Mouse (Mus musculus) intestine, embryonic 15.5 days (tissue): Measurements from ENCODE around the gene Plekhj1. TPM values are rescaled to one million over a fixed set of nuclear protein-coding genes. Genes with fewer than 3 reads are reported as not detected.
A peak's percentile ranks its signal among the peaks of the same experiment; 100 is the strongest.

Source experiments
- ATAC-seq: fragments of 200-750 bp; cut with Nextera tagmentation; 2 replicates; pipeline ENCODE4 v1.8.0; 2017; ENCODE audit warnings: moderate TSS enrichment, moderate library complexity
- H3K27ac ChIP-seq: fragments of 300-500 bp; sonication (generic); 2 replicates; pipeline ENCODE4 v1.5.1; 2015; ENCODE audit warnings: mild to moderate bottlenecking, inconsistent platforms
- H3K27me3 ChIP-seq: fragments of 300-500 bp; sonication (generic); replicated peaks from 2 replicates; pipeline ENCODE4 v1.6.1; 2015; ENCODE audit warnings: inconsistent platforms
- H3K36me3 ChIP-seq: fragments of 300-500 bp; sonication (generic); 2 replicates; pipeline ENCODE4 v1.6.1; 2015; ENCODE audit warnings: inconsistent platforms
- H3K4me1 ChIP-seq: fragments of 300-500 bp; sonication (generic); replicated peaks from 2 replicates; pipeline ENCODE4 v1.6.1; 2015; ENCODE audit warnings: inconsistent platforms
- H3K4me2 ChIP-seq: fragments of 300-500 bp; sonication (generic); replicated peaks from 2 replicates; pipeline ENCODE4 v1.6.1; 2015; ENCODE audit warnings: mild to moderate bottlenecking, inconsistent platforms
- H3K4me3 ChIP-seq: fragments of 300-500 bp; sonication (generic); replicated peaks from 2 replicates; pipeline ENCODE4 v1.5.1; 2015; ENCODE audit warnings: inconsistent platforms
- H3K9ac ChIP-seq: fragments of 300-500 bp; sonication (generic); 2 replicates; pipeline ENCODE4 v1.6.1; 2015; ENCODE audit warnings: inconsistent platforms
- H3K9me3 ChIP-seq: fragments of 300-500 bp; sonication (generic); 2 replicates; pipeline ENCODE4 v1.6.1; 2016; ENCODE audit warnings: inconsistent platforms
- WGBS: fragments of 180-500 bp; shearing (Covaris S2); methylation state at CpG from one replicate; pipeline ENCODE4 v1.1.7; 2015; 5-methylcytosine and 5-hydroxymethylcytosine counted together
- polyA plus RNA-seq: library from polyadenylated mRNA; unstranded; fragments of >200 nt; fragmentation: Nextera tagmentation; extraction: Ambion mirVana; gene quantifications from 2 replicates; pipeline ENCODE4 v1.2.1, GENCODE M21; 2015

The Plekhj1 gene
- polyA plus RNA-seq, 1 experiment from 2014 or later, result 132 TPM

DNA sequence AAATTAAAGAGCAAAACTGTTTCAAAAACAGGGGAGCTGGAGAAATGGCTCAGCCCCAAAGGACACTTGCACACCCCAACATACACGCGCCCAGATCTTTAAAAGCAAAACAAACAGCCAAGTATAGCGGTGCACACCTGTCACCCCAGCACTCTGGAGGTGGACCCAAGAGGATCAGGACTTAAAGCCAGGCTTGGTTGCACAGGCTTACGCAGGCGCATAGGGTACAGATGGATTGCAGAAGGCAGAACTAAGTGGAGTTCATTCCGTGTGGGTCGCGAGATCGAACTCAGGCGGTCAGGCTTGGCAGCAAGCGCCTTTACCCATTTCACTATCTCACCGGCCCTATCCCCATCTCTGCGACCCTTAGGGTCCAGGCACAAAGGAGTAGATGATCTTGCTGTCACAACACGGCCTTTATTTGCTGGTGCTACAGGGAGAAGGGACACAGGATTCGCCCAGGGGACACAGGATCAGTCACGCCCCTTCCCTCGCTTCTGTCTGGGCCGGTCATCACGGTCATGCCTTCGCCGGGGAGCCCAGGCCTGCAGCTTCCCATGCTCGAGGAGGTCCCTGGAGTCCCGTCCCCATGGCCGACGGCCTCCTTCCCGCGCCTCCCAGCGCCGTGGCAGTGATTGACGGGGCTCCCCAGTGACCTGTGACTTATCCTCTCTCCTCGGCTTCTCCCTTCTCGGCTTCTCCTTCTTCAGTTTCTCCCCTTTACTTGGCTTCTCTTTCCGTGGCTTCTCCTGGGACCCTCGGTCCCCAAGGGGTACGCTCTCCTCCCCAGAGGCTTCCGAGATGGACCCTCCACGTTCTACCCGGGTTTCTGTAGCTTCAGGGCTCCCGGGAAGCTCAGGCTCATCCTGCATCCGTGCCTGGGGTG lies 9.9 kb upstream of the Plekhj1 start:
- peaks cover 19% of the 10 kb centered on the region; the same call in 1 of the 2 replicates for H3K27me3 ChIP-seq
- peak overlapping the region; percentile 27; the same call in 1 of the 2 replicates for H3K9ac ChIP-seq
- peak overlapping the region; percentile 91 for H3K4me2 ChIP-seq
- H3K4me1 ChIP-seq, result peaks cover 42% of the 10 kb centered on the region
- WGBS, result 25% methylated on average over 40 of the region's 40 CpGs
- H3K4me3 ChIP-seq, result peak overlapping the region; percentile 16
- H3K36me3 ChIP-seq, result peaks cover 18% of the 10 kb centered on the region
- H3K9me3 ChIP-seq, result no peaks in the 10 kb centered on the region
- ATAC-seq, result no peak
- H3K27ac ChIP-seq, result no peak overlapping the region

DNA sequence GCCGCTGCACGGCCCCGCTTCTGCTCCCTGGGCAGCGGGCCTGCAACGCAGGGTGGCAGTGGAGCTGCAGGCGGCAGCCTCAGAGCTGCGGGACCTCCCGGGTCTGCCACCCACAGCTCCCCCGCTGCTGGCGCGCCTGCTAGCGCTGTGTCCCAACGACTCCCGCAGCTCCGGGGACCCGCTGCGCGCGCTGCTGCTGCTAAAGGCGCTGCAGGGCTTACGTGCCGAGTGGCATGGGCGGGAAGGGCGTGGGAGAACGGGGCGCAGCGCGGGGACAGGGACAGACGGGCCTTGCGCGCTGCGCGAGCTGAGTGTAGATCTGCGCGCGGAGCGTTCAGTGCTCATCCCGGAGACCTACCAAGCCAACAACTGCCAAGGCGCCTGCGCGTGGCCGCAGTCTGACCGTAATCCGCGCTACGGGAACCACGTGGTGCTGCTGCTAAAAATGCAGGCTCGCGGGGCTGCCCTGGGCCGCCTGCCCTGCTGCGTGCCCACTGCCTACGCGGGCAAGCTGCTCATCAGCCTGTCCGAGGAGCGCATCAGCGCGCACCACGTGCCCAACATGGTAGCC lies 8.7 kb upstream of the Plekhj1 start:
- peak overlapping the region; percentile 43 for H3K4me3 ChIP-seq
- H3K9ac ChIP-seq, result peak overlapping the region; percentile 61
- H3K27ac ChIP-seq, result peak overlapping the region; percentile 82
- H3K4me1 ChIP-seq, result peaks cover 42% of the 10 kb centered on the region
- peak; percentile 67 for ATAC-seq
- H3K9me3 ChIP-seq, result no peaks in the 10 kb centered on the region
- peaks cover 17% of the 10 kb centered on the region; the same call in 1 of the 2 replicates for H3K27me3 ChIP-seq
- WGBS, result 1% methylated on average over 58 of the region's 58 CpGs
- H3K4me2 ChIP-seq, result peak overlapping the region; percentile 91
- peaks cover 30% of the 10 kb centered on the region for H3K36me3 ChIP-seq

GRCm38 (mm10) chr10:80806341-80807056 lies 8.1 kb upstream of the Plekhj1 start:
- WGBS, result 51% methylated on average over 34 of the region's 34 CpGs
- H3K27me3 ChIP-seq, result peaks cover 17% of the 10 kb centered on the region; the same call in 1 of the 2 replicates
- H3K9ac ChIP-seq, result peak overlapping the region; percentile 61

DNA sequence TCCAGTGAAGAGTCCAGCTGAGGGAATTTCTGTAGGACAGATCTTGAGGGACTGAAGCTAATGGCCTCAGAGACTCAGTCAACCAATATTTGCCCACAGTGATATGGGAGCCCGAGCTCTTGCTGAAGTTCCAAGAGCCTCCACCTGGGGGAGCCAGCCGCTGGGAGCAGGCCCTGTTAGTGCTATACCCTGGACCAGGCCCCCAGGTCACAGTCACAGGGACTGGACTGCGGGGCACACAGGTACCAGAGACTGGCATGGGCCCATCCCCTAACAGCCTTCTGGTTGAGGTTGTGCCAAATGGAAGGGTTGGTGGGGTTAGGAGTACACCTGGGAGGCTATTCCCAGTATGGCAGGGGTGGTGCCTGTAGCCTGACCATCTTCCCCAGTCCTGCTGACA lies 7.5 kb upstream of the Plekhj1 start:
- WGBS, result 23% methylated on average over 3 of the region's 3 CpGs

More at GRCm38 (mm10) chr10:80806341-80807056, 8.1 kb upstream of the Plekhj1 start:
- H3K9me3 ChIP-seq, result no peaks in the 10 kb centered on the region
- H3K4me2 ChIP-seq, result peak overlapping the region; percentile 91
- peaks cover 42% of the 10 kb centered on the region for H3K4me1 ChIP-seq
- H3K4me3 ChIP-seq, result peak overlapping the region; percentile 43
- peak overlapping the region; percentile 82 for H3K27ac ChIP-seq
- ATAC-seq, result no peak
- H3K36me3 ChIP-seq, result peaks cover 37% of the 10 kb centered on the region

DNA sequence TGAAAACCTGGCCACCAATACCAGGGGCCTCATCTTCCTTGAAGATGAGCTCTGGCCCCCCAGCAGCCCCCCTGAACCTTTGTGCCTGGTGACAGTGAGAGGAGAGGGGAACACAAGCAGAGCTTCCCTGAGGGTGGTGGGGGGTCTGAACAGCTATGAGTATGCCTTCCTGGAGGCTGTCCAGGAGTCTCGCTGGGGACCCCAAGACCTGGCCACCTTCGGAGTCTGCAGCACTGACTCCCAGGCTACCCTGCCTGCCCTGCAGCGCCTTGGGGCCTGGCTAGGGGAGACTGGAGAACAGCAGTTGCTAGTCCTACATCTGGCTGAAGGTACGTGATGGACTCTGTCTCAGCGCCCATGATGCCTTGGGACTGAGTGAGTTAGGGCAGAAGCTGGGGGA lies 6.9 kb upstream of the Plekhj1 start:
- 74% methylated on average over 5 of the region's 5 CpGs for WGBS
- Histone ChIP-seq H3K9me3 (no peaks in the 10 kb centered on the region), H3K9ac (no peak overlapping the region)

More for the DNA sequence above, 7.5 kb upstream of the Plekhj1 start:
- Histone ChIP-seq H3K27me3 (peaks cover 17% of the 10 kb centered on the region; the same call in 1 of the 2 replicates), H3K9ac (0 out of 2 replicates have a peak overlapping the region, but pooled peaks have one; percentile 61), H3K27ac (no peak overlapping the region), H3K4me3 (no peak overlapping the region), H3K4me2 (no peak overlapping the region), H3K36me3 (peaks cover 42% of the 10 kb centered on the region), H3K9me3 (no peaks in the 10 kb centered on the region), H3K4me1 (peaks cover 42% of the 10 kb centered on the region)
- ATAC-seq, result peak; percentile 62

DNA sequence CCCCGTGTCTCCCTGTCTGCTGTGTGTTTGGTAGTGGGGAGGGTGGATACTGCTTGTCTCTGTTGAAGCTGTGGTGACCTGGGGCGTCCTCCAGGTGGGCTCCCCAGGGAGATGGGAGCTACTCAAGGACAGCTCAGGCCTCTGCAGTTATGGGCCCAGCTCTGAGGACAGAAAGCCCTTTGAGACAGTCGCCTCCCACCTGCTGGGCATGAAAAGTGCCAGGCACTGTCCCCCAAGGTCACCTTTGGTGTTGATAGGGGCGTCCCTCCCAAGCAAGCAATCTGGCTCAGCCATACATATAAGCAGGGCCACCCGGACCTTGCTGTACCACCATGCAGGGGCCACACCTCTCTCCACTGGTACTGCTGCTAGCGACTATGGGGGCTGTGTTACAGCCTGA lies 6.5 kb upstream of the Plekhj1 start, which contains the start of gene Amh:
Gene Amh, plus strand, starts transcription at position 328 of the 400 bp plus-strand sequence.
- WGBS, result 64% methylated on average over 6 of the region's 6 CpGs
- no peak within 1 kb of the TSS for H3K27ac ChIP-seq
- peaks cover 15% of the 10 kb centered on the region; the same call in 1 of the 2 replicates for H3K27me3 ChIP-seq
- H3K4me1 ChIP-seq, result peaks cover 43% of the 10 kb centered on the region
- H3K4me3 ChIP-seq, result no peak within 1 kb of the TSS
- H3K36me3 ChIP-seq, result peaks cover 46% of the 10 kb centered on the region
- no peak within 1 kb of the TSS for H3K4me2 ChIP-seq
- ATAC-seq, result no peak
- H3K9me3 ChIP-seq, result no peaks in the 10 kb centered on the region
- 0 out of 2 replicates have a peak within 1 kb of the TSS, but pooled peaks have one; percentile 61 for H3K9ac ChIP-seq

More for the DNA sequence above, 6.9 kb upstream of the Plekhj1 start:
- H3K4me3 ChIP-seq, result no peak overlapping the region
- H3K27me3 ChIP-seq, result peaks cover 15% of the 10 kb centered on the region; the same call in 1 of the 2 replicates
- H3K4me1 ChIP-seq, result peaks cover 42% of the 10 kb centered on the region
- ATAC-seq, result no peak
- H3K36me3 ChIP-seq, result peaks cover 43% of the 10 kb centered on the region
- H3K27ac ChIP-seq, result no peak overlapping the region
- no peak overlapping the region for H3K4me2 ChIP-seq

DNA sequence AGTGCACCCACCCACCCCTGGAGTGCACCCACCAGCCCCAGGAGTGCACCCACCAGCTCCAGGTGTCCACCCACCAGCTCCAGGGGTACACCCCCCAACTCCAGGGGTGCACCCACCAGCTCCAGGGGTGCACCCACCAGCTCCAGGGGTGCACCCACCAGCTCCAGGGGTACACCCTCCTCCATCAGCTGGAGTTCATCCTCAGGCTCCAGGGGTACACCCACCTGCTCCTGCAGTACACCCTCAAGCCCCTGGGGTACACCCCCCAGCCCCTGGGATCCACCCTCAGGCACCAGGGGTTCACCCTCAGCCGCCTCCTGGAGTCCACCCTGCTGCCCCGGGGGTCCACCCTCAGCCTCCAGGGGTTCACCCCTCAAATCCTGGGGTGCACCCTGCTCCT lies 5.9 kb upstream of the Plekhj1 start:
- H3K4me3 ChIP-seq, result no peak overlapping the region
- H3K36me3 ChIP-seq, result peaks cover 46% of the 10 kb centered on the region
- WGBS, result 100% methylated on average over 2 of the region's 2 CpGs
- peaks cover 46% of the 10 kb centered on the region for H3K4me1 ChIP-seq
- no peaks in the 10 kb centered on the region for H3K9me3 ChIP-seq
- H3K27me3 ChIP-seq, result peaks cover 14% of the 10 kb centered on the region; the same call in 1 of the 2 replicates
- no peak overlapping the region for H3K4me2 ChIP-seq
- H3K27ac ChIP-seq, result no peak overlapping the region
- ATAC-seq, result no peak
- no peak overlapping the region for H3K9ac ChIP-seq

- H3K9me3 ChIP-seq, result no peaks in the 10 kb centered on the region
- no peak for ATAC-seq
- peaks cover 46% of the 10 kb centered on the region for H3K36me3 ChIP-seq
- WGBS, result 87% methylated on average over 3 of the region's 3 CpGs
- no peak overlapping the region for H3K27ac ChIP-seq
- no peak overlapping the region for H3K4me2 ChIP-seq
- no peak overlapping the region for H3K4me3 ChIP-seq
- peaks cover 33% of the 10 kb centered on the region for H3K4me1 ChIP-seq
- H3K9ac ChIP-seq, result no peak overlapping the region
- H3K27me3 ChIP-seq, result 0 out of 2 replicates have a peak, but pooled peaks cover 3% of the 10 kb centered on the region
Observed at GRCm38 (mm10) chr10:80802996-80803395, 4.6 kb upstream of the Plekhj1 start.

- H3K4me3 ChIP-seq, result no peak overlapping the region
- no peak for ATAC-seq
- H3K36me3 ChIP-seq, result peaks cover 46% of the 10 kb centered on the region
- 85% methylated on average over 10 of the region's 10 CpGs for WGBS
- H3K4me1 ChIP-seq, result peaks cover 27% of the 10 kb centered on the region
- no peak overlapping the region for H3K27ac ChIP-seq
- no peak overlapping the region for H3K9ac ChIP-seq
- no peaks in the 10 kb centered on the region for H3K9me3 ChIP-seq
- 0 out of 2 replicates have a peak, but pooled peaks cover 3% of the 10 kb centered on the region for H3K27me3 ChIP-seq
- H3K4me2 ChIP-seq, result no peak overlapping the region
Observed at GRCm38 (mm10) chr10:80802204-80802912, 3.9 kb upstream of the Plekhj1 start.

GRCm38 (mm10) chr10:80799070-80799566 lies 692 bp upstream of the Plekhj1 start:
- peaks cover 50% of the 10 kb centered on the region for H3K36me3 ChIP-seq
- no peaks in the 10 kb centered on the region for H3K9me3 ChIP-seq
- peaks cover 27% of the 10 kb centered on the region for H3K4me1 ChIP-seq
- H3K4me2 ChIP-seq, result peak overlapping the region; percentile 72
- peak overlapping the region; percentile 93 for H3K9ac ChIP-seq
- ATAC-seq, result no peak
- 1% methylated on average over 18 of the region's 18 CpGs for WGBS
- H3K4me3 ChIP-seq, result peak overlapping the region; percentile 77
- peak overlapping the region; percentile 96 for H3K27ac ChIP-seq
- no peaks in the 10 kb centered on the region for H3K27me3 ChIP-seq
